Mouse (Mus musculus) Patski (cell line): Measurements from ENCODE around the gene Unc45a. TPM values are rescaled to one million over a fixed set of nuclear protein-coding genes. Genes with fewer than 3 reads are reported as not detected.

ENCODE experiments used
- ATAC-seq: fragments of 100-300 bp; one replicate; pipeline ENCODE4 v1.8.0; 2021
- CTCF ChIA-PET: fragments of 350-600 bp; sonication (Branson Sonifier 250); formaldehyde crosslinking; loops from one replicate; lab custom pipeline; 2022; ENCODE audit warnings: inconsistent platforms; lab: Charles Lee
- POLR2A ChIA-PET: fragments of 350-600 bp; sonication (Branson Sonifier 250); formaldehyde crosslinking; loops from one replicate; lab custom pipeline; 2022; ENCODE audit warnings: antibody characterized with exemption, inconsistent platforms; lab: Charles Lee
- DNase-seq: peaks from one replicate; pipeline ENCODE4 v3.0.0-alpha.2; 2011; ENCODE audit warnings: low read depth, low spot score
- H3K27me3 ChIP-seq: fragments of 371-371 bp; one replicate; pipeline ENCODE4 v1.5.1; 2021
- CTCF ChIP-seq: fragments of 100-300 bp; IDR thresholded peaks from one replicate; pipeline ENCODE4 v1.5.1; 2021
- in situ Hi-C: fragments of 300-500 bp; cut with MboI; formaldehyde crosslinking; loops from 3 replicates; pipeline ENCODE4 v1.11.1; 2018; ENCODE audit warnings: low pct_unique_long_range_greater_than_20kb, mixed read lengths
- polyA plus RNA-seq: library from polyadenylated mRNA; unstranded; gene quantifications from one replicate; pipeline ENCODE4 v1.2.3, GENCODE M21; 2021

Unc45a gene
- 71.3 TPM for polyA plus RNA-seq

- H3K27me3 ChIP-seq, result no peaks in the 10 kb centered on the region
- TF ChIP-seq CTCF, result no peak
- in situ Hi-C loops, result loop anchor here (5.0 kb wide), 1 partner anchor 37 kb away; no protein-coding TSS in a partner anchor
- ChIA-PET CTCF (interaction anchor here (0.7 to 4.9 kb wide), 14 partner anchors 9 to 243 kb away, joined by 3 to 23 read pairs (median 4); no protein-coding TSS in a partner anchor), POLR2A (interaction anchor here (1.2 kb wide), 1 partner anchor 11 kb away, joined by 3 read pairs; no protein-coding TSS in a partner anchor)
- ATAC-seq (peak; percentile 34), DNase-seq (peak; percentile 25)
Observed at GRCm38 (mm10) chr7:80340793-80341192, at the start of gene Unc45a. Gene Unc45a (minus strand): TSS chr7:80341005.

- no peak for TF ChIP-seq CTCF
- no peaks in the 10 kb centered on the region for H3K27me3 ChIP-seq
- ChIA-PET CTCF (interaction anchor here (2.5 to 3.3 kb wide), 2 partner anchors 11 to 192 kb away, joined by 14 to 47 read pairs; no protein-coding TSS in a partner anchor), POLR2A (no interaction called here)
- DNase-seq (no peak), ATAC-seq (no peak)
- in situ Hi-C loops, result loop anchor here (5.0 to 25.0 kb wide), 3 partner anchors 194 to 449 kb away; partner anchors contain the start of genes Crtc3 and Iqgap1
Observed at GRCm38 (mm10) chr7:80387633-80388543, 47.1 kb upstream of the Unc45a start, which contains the start of gene Fes. Gene Fes (minus strand): TSS chr7:80387946.

GRCm38 (mm10) chr7:80387033-80387632, 46.3 kb upstream of the Unc45a start:
- no peaks in the 10 kb centered on the region for H3K27me3 ChIP-seq
- ATAC-seq (no peak), DNase-seq (no peak)
- no peak for TF ChIP-seq CTCF
- in situ Hi-C loops, result loop anchor here (5.0 to 25.0 kb wide), 3 partner anchors 195 to 450 kb away; partner anchors contain the start of genes Crtc3 and Iqgap1
- POLR2A ChIA-PET, result interaction anchor here (0.6 kb wide), 1 partner anchor 99 kb away, joined by 4 read pairs; no protein-coding TSS in a partner anchor
- CTCF ChIA-PET, result interaction anchor here (0.7 to 3.3 kb wide), 7 partner anchors 10 to 193 kb away, joined by 3 to 47 read pairs (median 5); partner anchors contain the start of gene Blm

GRCm38 (mm10) chr7:80386235-80386930, 45.6 kb upstream of the Unc45a start:
- in situ Hi-C loops, result loop anchor here (5.0 to 25.0 kb wide), 3 partner anchors 196 to 451 kb away; partner anchors contain the start of genes Crtc3 and Iqgap1
- H3K27me3 ChIP-seq, result no peaks in the 10 kb centered on the region
- no peak for ATAC-seq
- TF ChIP-seq CTCF, result no peak
- ChIA-PET CTCF (interaction anchor here (0.7 to 3.3 kb wide), 10 partner anchors 9 to 194 kb away, joined by 3 to 47 read pairs (median 4); partner anchors contain the start of genes Blm and Unc45a), POLR2A (interaction anchor here (0.6 kb wide), 1 partner anchor 100 kb away, joined by 4 read pairs; no protein-coding TSS in a partner anchor)
- no peak for DNase-seq

- in situ Hi-C loops, result loop anchor here (25.0 kb wide), 2 partner anchors 304 to 454 kb away; partner anchors contain the start of genes Crtc3 and Iqgap1
- DNase-seq, result no peak
- no peaks in the 10 kb centered on the region for H3K27me3 ChIP-seq
- ATAC-seq, result no peak
- CTCF ChIA-PET, result interaction anchor here (0.9 to 3.7 kb wide), 3 partner anchors 11 to 198 kb away, joined by 3 to 19 read pairs (median 10); partner anchors contain the start of genes Hddc3 and Unc45a
- POLR2A ChIA-PET, result no interaction called here
- no peak for TF ChIP-seq CTCF
Observed at GRCm38 (mm10) chr7:80382919-80383318, 42.1 kb upstream of the Unc45a start.

- in situ Hi-C loops, result loop anchor here (5.0 to 25.0 kb wide), 3 partner anchors 37 to 458 kb away; partner anchors contain the start of genes Crtc3, Hddc3, Iqgap1 and Unc45a
- DNase-seq, result no peak
- no peaks in the 10 kb centered on the region for H3K27me3 ChIP-seq
- ChIA-PET POLR2A (no interaction called here), CTCF (interaction anchor here (0.9 to 2.4 kb wide), 7 partner anchors 9 to 205 kb away, joined by 3 to 7 read pairs (median 3); partner anchors contain the start of genes Hddc3, Man2a2 and Unc45a)
- no peak for ATAC-seq
- no peak for TF ChIP-seq CTCF
Observed at GRCm38 (mm10) chr7:80379531-80379930, 38.7 kb upstream of the Unc45a start.

GRCm38 (mm10) chr7:80377471-80377870, 36.7 kb upstream of the Unc45a start:
- in situ Hi-C loops, result loop anchor here (5.0 to 25.0 kb wide), 3 partner anchors 35 to 460 kb away; partner anchors contain the start of genes Crtc3, Hddc3, Iqgap1 and Unc45a
- DNase-seq (no peak), ATAC-seq (no peak)
- H3K27me3 ChIP-seq, result no peaks in the 10 kb centered on the region
- POLR2A ChIA-PET, result no interaction called here
- CTCF ChIA-PET, result interaction anchor here (1.3 to 3.6 kb wide), 4 partner anchors 9 to 207 kb away, joined by 3 to 14 read pairs (median 10); partner anchors contain the start of genes Fes and Unc45a
- no peak for TF ChIP-seq CTCF

- DNase-seq, result no peak
- ChIA-PET CTCF (interaction anchor here (3.6 kb wide), 1 partner anchor 10 kb away, joined by 14 read pairs; the partner anchor contains the start of gene Fes), POLR2A (no interaction called here)
- no peak for TF ChIP-seq CTCF
- no peak for ATAC-seq
- H3K27me3 ChIP-seq, result no peaks in the 10 kb centered on the region
- in situ Hi-C loops, result loop anchor here (5.0 to 25.0 kb wide), 3 partner anchors 34 to 461 kb away; partner anchors contain the start of genes Crtc3, Hddc3, Iqgap1 and Unc45a
Observed at GRCm38 (mm10) chr7:80376192-80376591, 35.4 kb upstream of the Unc45a start.
